ENCODE assay signal across 8 mouse cellular contexts in genomic region chr7:139233714-139234113, GRCm38 (mm10). TPM values are rescaled to one million over a fixed set of nuclear protein-coding genes. Genes with fewer than 3 reads are reported as not detected.
DNase-seq lines count a peak whose midpoint lies in the region; ATAC-seq and TF ChIP-seq lines count a peak whose summit lies in the region.

No protein-coding gene starts in this region.

- intact Hi-C loops in heart, postnatal 14 days (cut with DNase I) = loop anchor here (1.0 to 2.0 kb wide), 2 partner anchors 66 to 243 kb away; no protein-coding TSS in a partner anchor

- H3K27me3 ChIP-seq in forebrain, embryonic 14.5 days (replicated peaks; ENCODE audit: control insufficient read depth, insufficient read depth, low read length) = no peaks in the 10 kb centered on the region
- H3K27me3 ChIP-seq in liver, postnatal 0 days (ENCODE audit: insufficient read depth, low read length) = no peaks in the 10 kb centered on the region
- no peaks in the 10 kb centered on the region for H3K27me3 ChIP-seq in neural tube, embryonic 14.5 days (ENCODE audit: control insufficient read depth, insufficient read depth, low read length)

- H3K9me3 ChIP-seq in forebrain, embryonic 14.5 days (replicated peaks; ENCODE audit: control insufficient read depth, low read length) = no peaks in the 10 kb centered on the region
- no peaks in the 10 kb centered on the region for H3K9me3 ChIP-seq in liver, postnatal 0 days (ENCODE audit: low read length)
- H3K9me3 ChIP-seq in neural tube, embryonic 14.5 days (ENCODE audit: control insufficient read depth, low read length) = no peaks in the 10 kb centered on the region

- H3K36me3 ChIP-seq in forebrain, embryonic 14.5 days (ENCODE audit: control insufficient read depth, insufficient read depth, low read length) = no peaks in the 10 kb centered on the region
- H3K36me3 ChIP-seq in liver, postnatal 0 days (replicated peaks; ENCODE audit: insufficient read depth, low read length) = no peaks in the 10 kb centered on the region
- no peaks in the 10 kb centered on the region for H3K36me3 ChIP-seq in neural tube, embryonic 14.5 days (ENCODE audit: control insufficient read depth, insufficient read depth, low read length)

- H3K9ac ChIP-seq in forebrain, embryonic 14.5 days (ENCODE audit: low read length) = no peak overlapping the region
- no peak overlapping the region for H3K9ac ChIP-seq in liver, postnatal 0 days (replicated peaks)
- H3K9ac ChIP-seq in neural tube, embryonic 14.5 days (replicated peaks; ENCODE audit: low read depth, low read length) = no peak overlapping the region

- WGBS in forebrain, embryonic 14.5 days = 2% methylated on average over 7 of the region's 7 CpGs
- WGBS in liver, postnatal 0 days (ENCODE audit: insufficient replicate concordance) = 0% methylated on average over 7 of the region's 7 CpGs
- WGBS in neural tube, embryonic 14.5 days = 1% methylated on average over 7 of the region's 7 CpGs

- TF ChIP-seq EP300 in liver, postnatal 0 days (IDR thresholded peaks at IDR 0.05; ENCODE audit: low read depth) = no peak

- H3K4me2 ChIP-seq in forebrain, embryonic 14.5 days (ENCODE audit: low read length) = no peak overlapping the region
- no peak overlapping the region for H3K4me2 ChIP-seq in liver, postnatal 0 days (ENCODE audit: low read depth, low read length)
- no peak overlapping the region for H3K4me2 ChIP-seq in neural tube, embryonic 14.5 days (ENCODE audit: low read depth, low read length)

- no peak overlapping the region for H3K4me3 ChIP-seq in forebrain, embryonic 14.5 days (ENCODE audit: low read depth, low read length)
- no peak overlapping the region for H3K4me3 ChIP-seq in liver, postnatal 0 days (ENCODE audit: low read depth, low read length)
- H3K4me3 ChIP-seq in neural tube, embryonic 14.5 days (ENCODE audit: low read depth, low read length) = no peak overlapping the region

- peak; percentile 96 for TF ChIP-seq CTCF in liver, postnatal 0 days (IDR thresholded peaks at IDR 0.05; ENCODE audit: low read depth)

- peak; percentile 81 to 88 for DNase-seq in CD8-positive naive resting alpha-beta T cell, adult 2 months (ENCODE audit: low read depth in 2 of 2, low spot score in 2 of 2)
- DNase-seq in c-Kit-positive CD71-positive TER-119-positive erythroid progenitor cells, embryonic 14.5 days (ENCODE audit: low spot score) = peak; percentile 56
- DNase-seq in forebrain, embryonic 14.5 days (ENCODE audit: low spot score) = peak; percentile 91
- peak; percentile 90 to 96 for DNase-seq in heart, postnatal 14 days
- peak; percentile 89 for DNase-seq in layer of hippocampus, adult 11-12 months (ENCODE audit: low spot score)
- DNase-seq in liver, postnatal 0 days = peak; percentile 86
- DNase-seq in testis, postnatal 10 days (ENCODE audit: low spot score) = peak; percentile 94

- peak; percentile 91 for ATAC-seq in forebrain, embryonic 14.5 days
- ATAC-seq in liver, postnatal 0 days = peak; percentile 87
- ATAC-seq in neural tube, embryonic 14.5 days (ENCODE audit: low read depth) = peak; percentile 84

- 0 out of 2 replicates have a peak, but pooled peaks cover 3% of the 10 kb centered on the region for H3K4me1 ChIP-seq in forebrain, embryonic 14.5 days (ENCODE audit: control insufficient read depth, insufficient read depth, low read length)
- H3K4me1 ChIP-seq in liver, postnatal 0 days (ENCODE audit: insufficient read depth) = peaks cover 11% of the 10 kb centered on the region
- H3K4me1 ChIP-seq in neural tube, embryonic 14.5 days (ENCODE audit: control insufficient read depth, insufficient read depth, low read length) = no peaks in the 10 kb centered on the region; the same call in 1 of the 2 replicates

- no peak overlapping the region for H3K27ac ChIP-seq in forebrain, embryonic 14.5 days (ENCODE audit: low read depth, low read length)
- H3K27ac ChIP-seq in liver, postnatal 0 days (ENCODE audit: low read depth) = no peak overlapping the region
- H3K27ac ChIP-seq in neural tube, embryonic 14.5 days (ENCODE audit: low read depth, low read length) = no peak overlapping the region

RNA-seq across cellular contexts. Expression of gene Pwwp2b, which starts 14.6 kb away (rescaled TPM):
- 4.2 and 5.3 TPM in 2 replicates for polyA plus RNA-seq in forebrain, embryonic 14.5 days (2014; fragmentation: Nextera tagmentation; extraction: Ambion mirVana)
- 1 to 10 TPM; 8.7 to 9.8 TPM for total RNA-seq in heart, postnatal 14 days (2021)
- 1.3 and 1.5 TPM in 2 replicates for polyA plus RNA-seq in liver, postnatal 0 days (2015; fragmentation: Nextera tagmentation; extraction: Ambion mirVana)
- 5.6 and 6.4 TPM in 2 replicates for polyA plus RNA-seq in neural tube, embryonic 14.5 days (2014; fragmentation: Nextera tagmentation; extraction: Ambion mirVana)

RNA-seq across cellular contexts. Expression of gene Stk32c, which starts 20.6 kb away (rescaled TPM):
- 1.5 TPM in 2 replicates for polyA plus RNA-seq in forebrain, embryonic 14.5 days (2014; fragmentation: Nextera tagmentation; extraction: Ambion mirVana)
- 1 to 10 TPM; 1.8 to 2.7 TPM for total RNA-seq in heart, postnatal 14 days (2021)
- polyA plus RNA-seq in liver, postnatal 0 days (2015; fragmentation: Nextera tagmentation; extraction: Ambion mirVana) = not detected in 2 replicates
- 1.5 and 1.7 TPM in 2 replicates for polyA plus RNA-seq in neural tube, embryonic 14.5 days (2014; fragmentation: Nextera tagmentation; extraction: Ambion mirVana)

RNA-seq across cellular contexts. Expression of gene Lrrc27, which starts 20.9 kb away (rescaled TPM):
- 4.8 and 4.9 TPM in 2 replicates for polyA plus RNA-seq in forebrain, embryonic 14.5 days (2014; fragmentation: Nextera tagmentation; extraction: Ambion mirVana)
- 10 to 100 TPM; 17.6 to 20.8 TPM for total RNA-seq in heart, postnatal 14 days (2021)
- polyA plus RNA-seq in liver, postnatal 0 days (2015; fragmentation: Nextera tagmentation; extraction: Ambion mirVana) = 0.43 and 0.78 TPM in 2 replicates
- polyA plus RNA-seq in neural tube, embryonic 14.5 days (2014; fragmentation: Nextera tagmentation; extraction: Ambion mirVana) = 5.1 and 6.9 TPM in 2 replicates
